Mouse (Mus musculus): ENCODE results near the gene Cpm. TPM values are rescaled to one million over a fixed set of nuclear protein-coding genes. Genes with fewer than 3 reads are reported as not detected.
"Not testable (repeated sequence)": the region's sequence is repeated elsewhere in the genome, so short reads cannot be mapped to it uniquely, and the experiment has no call there.

Cpm gene
- polyA plus RNA-seq, 1 experiment from 2014 or later, result 2.8 TPM

DNA sequence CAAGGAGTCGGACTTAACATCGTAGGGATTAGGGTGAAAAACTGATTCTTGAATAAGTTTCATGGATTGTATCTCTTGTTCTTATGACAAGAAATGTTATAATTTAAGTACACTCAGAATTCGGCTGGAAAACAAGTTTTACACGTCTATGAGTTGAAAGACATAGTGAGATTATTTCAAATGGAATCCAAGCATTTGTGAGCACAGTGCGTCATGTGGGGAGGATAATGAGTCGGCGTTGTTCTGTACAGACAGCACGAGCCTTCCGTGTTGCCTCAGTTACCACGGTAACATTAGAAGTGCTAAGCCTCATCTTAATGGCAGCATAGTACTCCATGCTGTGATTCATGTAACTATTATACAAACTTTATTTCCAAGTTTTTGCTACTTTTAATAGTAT lies 42.0 kb upstream of the Cpm start:
- no peak overlapping the region for H3K4me2 ChIP-seq
- 77% methylated on average over 10 of the region's 10 CpGs for WGBS
- no peak for ATAC-seq (ENCODE audit: low FRiP score, low read depth)

DNA sequence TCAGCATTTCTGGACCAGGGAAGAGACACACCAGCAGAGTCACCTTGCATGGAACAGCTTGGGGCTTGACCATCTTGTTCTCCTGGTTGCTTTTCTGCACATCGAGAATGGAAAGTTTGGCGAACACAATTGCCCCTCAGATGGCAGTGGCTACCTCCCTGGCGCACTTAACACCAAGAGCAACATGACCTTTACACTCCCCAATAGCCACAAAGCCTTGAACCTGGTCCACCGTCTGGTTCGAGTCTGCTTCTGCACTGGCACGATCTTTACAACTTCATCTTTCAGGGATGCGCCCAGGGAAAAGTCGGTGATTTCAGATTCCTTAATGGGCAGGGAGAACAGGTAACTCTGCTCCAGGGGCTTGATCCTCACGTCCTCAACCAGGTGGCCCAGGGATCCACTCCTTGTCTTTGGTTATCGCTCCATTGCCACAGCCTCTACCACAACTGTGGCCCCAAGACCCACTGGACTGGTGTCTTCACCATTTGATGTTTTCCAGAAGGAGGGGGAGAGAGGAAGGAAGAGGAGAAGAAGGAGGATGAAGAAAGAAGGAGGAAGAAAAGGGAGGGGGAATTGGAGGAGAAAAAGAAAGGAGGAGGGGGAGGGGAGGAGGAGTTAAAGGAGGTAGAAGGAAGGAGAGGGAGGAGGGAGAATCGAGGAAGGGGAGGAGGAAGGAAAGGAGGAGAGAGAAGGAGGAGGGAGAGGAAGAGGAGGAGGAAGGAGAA lies 40.7 kb upstream of the Cpm start:
- H3K4me2 ChIP-seq; ATAC-seq (ENCODE audit: low FRiP score, low read depth); H3K27me3 ChIP-seq; H3K9ac ChIP-seq; H3K4me1 ChIP-seq (replicated peaks); H3K36me3 ChIP-seq; H3K9me3 ChIP-seq; H3K27ac ChIP-seq (replicated peaks); H3K4me3 ChIP-seq: not testable (repeated sequence)
- WGBS, result 90% methylated on average over 11 of the region's 11 CpGs

More for the DNA sequence above, 42.0 kb upstream of the Cpm start:
- no peak overlapping the region for H3K27ac ChIP-seq (replicated peaks)
- H3K4me3 ChIP-seq, result no peak overlapping the region
- H3K27me3 ChIP-seq, result no peaks in the 10 kb centered on the region
- no peaks in the 10 kb centered on the region for H3K36me3 ChIP-seq
- no peak overlapping the region for H3K9ac ChIP-seq
- H3K9me3 ChIP-seq, result no peaks in the 10 kb centered on the region
- H3K4me1 ChIP-seq (replicated peaks), result no peaks in the 10 kb centered on the region

GRCm38 (mm10) chr10:117589144-117589940 lies 40.0 kb upstream of the Cpm start:
- Histone ChIP-seq H3K36me3 (no peaks in the 10 kb centered on the region), H3K27ac (replicated peaks) (no peak overlapping the region), H3K9me3 (no peaks in the 10 kb centered on the region), H3K4me1 (replicated peaks) (no peaks in the 10 kb centered on the region), H3K4me2 (no peak overlapping the region), H3K4me3 (no peak overlapping the region), H3K9ac (no peak overlapping the region), H3K27me3 (no peaks in the 10 kb centered on the region)
- no peak for ATAC-seq (ENCODE audit: low FRiP score, low read depth)
- WGBS, result 90% methylated on average over 8 of the region's 8 CpGs

DNA sequence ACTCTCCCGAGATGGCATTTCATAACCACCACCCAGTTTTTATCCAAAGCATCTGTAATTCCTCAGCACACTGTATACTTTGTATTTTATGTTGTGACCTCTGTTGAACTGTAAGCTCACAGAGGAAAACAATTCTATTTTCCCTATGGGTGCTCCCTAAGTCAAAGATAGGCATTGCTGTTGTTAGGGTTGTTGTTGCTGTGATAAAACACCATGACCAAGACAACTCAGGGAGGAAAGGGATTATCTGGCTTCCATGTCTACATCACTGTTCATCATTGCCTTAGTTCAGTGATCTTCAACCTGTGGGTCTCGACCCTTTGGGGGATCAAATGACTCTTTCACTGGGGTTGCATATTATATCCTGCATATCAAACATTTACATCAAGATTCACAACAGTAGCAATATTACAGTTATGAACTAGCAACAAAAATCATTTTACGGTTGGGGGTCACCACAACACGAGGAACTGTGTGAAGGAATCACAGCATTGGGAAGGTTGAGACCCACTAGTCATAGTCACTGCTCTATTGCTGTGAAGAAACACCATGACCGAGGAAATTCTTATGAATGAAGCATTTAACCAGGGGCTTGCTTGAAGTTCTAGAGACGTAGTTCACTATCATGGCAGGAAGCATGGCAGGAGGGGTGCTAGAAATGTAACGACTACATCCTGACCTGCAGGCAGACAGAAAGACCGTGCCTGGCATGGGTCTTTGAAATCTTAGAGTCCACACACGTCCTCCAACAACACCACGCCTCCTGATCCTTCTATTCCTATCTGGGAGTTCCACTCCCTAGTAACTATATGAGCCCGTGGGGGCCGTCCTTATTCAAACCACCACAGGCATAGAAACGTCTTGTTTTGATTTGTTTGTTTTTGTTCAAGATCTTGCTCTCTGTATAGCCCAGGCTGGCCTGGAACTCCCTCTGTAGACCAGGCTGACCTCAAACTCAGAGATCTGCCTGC lies 38.7 kb upstream of the Cpm start:
- Histone ChIP-seq H3K9me3 (no peaks in the 10 kb centered on the region), H3K36me3 (no peaks in the 10 kb centered on the region), H3K4me2 (no peak overlapping the region), H3K27me3 (no peaks in the 10 kb centered on the region), H3K4me1 (replicated peaks) (no peaks in the 10 kb centered on the region), H3K4me3 (no peak overlapping the region), H3K9ac (no peak overlapping the region), H3K27ac (replicated peaks) (no peak overlapping the region)
- ATAC-seq (ENCODE audit: low FRiP score, low read depth), result no peak
- 85% methylated on average over 13 of the region's 13 CpGs for WGBS

GRCm38 (mm10) chr10:117591766-117592165 lies 37.5 kb upstream of the Cpm start:
- ATAC-seq (ENCODE audit: low FRiP score, low read depth), result no peak

GRCm38 (mm10) chr10:117592306-117593040 lies 36.8 kb upstream of the Cpm start:
- Histone ChIP-seq H3K9ac (no peak overlapping the region), H3K4me2 (no peak overlapping the region), H3K9me3 (no peaks in the 10 kb centered on the region), H3K36me3 (no peaks in the 10 kb centered on the region), H3K4me3 (no peak overlapping the region), H3K27me3 (no peaks in the 10 kb centered on the region), H3K4me1 (replicated peaks) (no peaks in the 10 kb centered on the region), H3K27ac (replicated peaks) (no peak overlapping the region)
- ATAC-seq (ENCODE audit: low FRiP score, low read depth), result no peak
- WGBS, result 85% methylated on average over 7 of the region's 7 CpGs

More at GRCm38 (mm10) chr10:117591766-117592165, 37.5 kb upstream of the Cpm start:
- H3K36me3 ChIP-seq, result no peaks in the 10 kb centered on the region
- H3K27ac ChIP-seq (replicated peaks), result no peak overlapping the region
- no peaks in the 10 kb centered on the region for H3K27me3 ChIP-seq
- H3K9me3 ChIP-seq, result no peaks in the 10 kb centered on the region
- H3K9ac ChIP-seq, result no peak overlapping the region
- no peak overlapping the region for H3K4me2 ChIP-seq
- H3K4me1 ChIP-seq (replicated peaks), result no peaks in the 10 kb centered on the region
- WGBS, result 76% methylated on average over 9 of the region's 9 CpGs
- H3K4me3 ChIP-seq, result no peak overlapping the region

DNA sequence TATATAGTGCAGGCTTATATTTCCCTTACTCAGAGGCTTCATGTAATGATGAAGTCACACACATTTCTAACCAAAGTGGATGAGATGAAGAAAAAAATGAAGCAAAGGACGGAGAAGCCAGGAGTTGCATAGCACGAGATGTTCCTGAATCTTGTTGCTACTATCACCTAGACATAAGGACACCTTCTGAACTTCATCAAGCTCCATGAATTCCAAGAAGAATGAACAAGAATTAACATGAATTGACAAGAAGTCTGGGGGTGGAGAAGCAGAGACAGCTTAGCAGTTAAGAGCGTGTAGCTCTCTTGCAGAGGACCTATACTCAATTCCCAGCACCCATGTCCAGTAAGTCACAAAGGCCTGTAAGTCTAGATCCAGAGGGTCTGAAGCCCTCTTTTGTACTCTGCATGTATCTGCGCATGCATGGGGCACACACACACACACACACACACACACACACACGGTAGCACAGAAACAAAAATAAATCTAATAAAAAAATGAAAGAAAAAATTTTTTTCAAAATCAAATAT lies 36.2 kb upstream of the Cpm start:
- Histone ChIP-seq H3K9me3 (no peaks in the 10 kb centered on the region), H3K4me2 (no peak overlapping the region), H3K36me3 (no peaks in the 10 kb centered on the region), H3K4me1 (replicated peaks) (no peaks in the 10 kb centered on the region), H3K4me3 (no peak overlapping the region), H3K27me3 (no peaks in the 10 kb centered on the region), H3K9ac (no peak overlapping the region), H3K27ac (replicated peaks) (no peak overlapping the region)
- no peak for ATAC-seq (ENCODE audit: low FRiP score, low read depth)
- WGBS, result 94% methylated on average over 5 of the region's 5 CpGs

DNA sequence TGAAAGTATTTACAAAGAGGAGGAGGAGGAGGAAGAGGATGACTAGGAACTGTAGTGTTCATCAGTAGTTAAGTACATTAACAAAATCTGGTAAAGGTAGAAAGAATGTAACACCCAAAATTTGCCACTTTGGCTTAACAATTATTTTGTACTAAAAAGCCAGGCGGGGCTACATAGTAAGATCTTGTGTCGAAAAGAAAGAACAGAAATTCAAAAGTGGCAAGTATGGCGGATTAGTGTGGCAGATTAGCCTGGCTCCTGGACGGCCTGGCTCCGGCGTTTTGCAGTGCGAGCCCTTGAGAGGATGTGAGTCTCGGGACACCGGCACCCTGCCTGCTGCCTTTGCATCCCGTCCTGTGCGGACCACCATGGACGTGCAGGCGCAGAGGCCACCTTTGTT lies 35.4 kb upstream of the Cpm start:
- no peak overlapping the region for H3K27ac ChIP-seq (replicated peaks)
- no peaks in the 10 kb centered on the region for H3K36me3 ChIP-seq
- no peak for ATAC-seq (ENCODE audit: low FRiP score, low read depth)
- no peaks in the 10 kb centered on the region for H3K27me3 ChIP-seq
- no peaks in the 10 kb centered on the region for H3K9me3 ChIP-seq
- no peak overlapping the region for H3K4me2 ChIP-seq
- no peak overlapping the region for H3K4me3 ChIP-seq
- no peak overlapping the region for H3K9ac ChIP-seq
- no peaks in the 10 kb centered on the region for H3K4me1 ChIP-seq (replicated peaks)
- 94% methylated on average over 13 of the region's 13 CpGs for WGBS

DNA sequence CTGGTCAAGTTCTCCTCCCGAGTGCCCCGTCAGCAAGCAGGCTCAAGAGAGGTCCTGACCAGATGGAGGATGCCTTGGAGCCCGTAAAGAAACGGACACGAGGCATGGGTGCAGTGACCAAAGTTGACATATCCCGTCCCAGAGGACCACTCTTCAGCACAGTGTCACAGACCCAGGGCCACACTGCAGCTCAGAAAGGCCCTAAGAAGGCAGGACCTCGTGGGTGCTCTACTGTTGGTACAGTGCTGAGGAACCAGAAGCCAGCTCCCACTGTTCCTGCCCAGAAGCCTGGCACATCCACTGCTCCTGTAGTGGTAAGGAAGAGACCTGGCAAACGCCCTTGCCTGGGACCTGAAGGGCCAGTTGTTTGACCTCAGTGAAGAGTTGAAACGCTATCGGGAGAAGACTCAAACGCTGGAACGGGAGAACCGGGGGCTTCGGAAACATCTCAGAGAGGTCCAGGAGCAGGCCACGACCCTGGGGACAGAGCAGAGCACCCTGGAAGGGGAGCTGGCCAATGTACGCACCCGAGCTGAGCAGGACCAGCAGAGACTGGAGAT lies 34.9 kb upstream of the Cpm start:
- Histone ChIP-seq H3K36me3 (no peaks in the 10 kb centered on the region), H3K4me3 (no peak overlapping the region), H3K27me3 (no peaks in the 10 kb centered on the region), H3K9me3 (no peaks in the 10 kb centered on the region), H3K4me1 (replicated peaks) (no peaks in the 10 kb centered on the region), H3K27ac (replicated peaks) (no peak overlapping the region), H3K9ac (no peak overlapping the region), H3K4me2 (no peak overlapping the region)
- WGBS, result 93% methylated on average over 17 of the region's 17 CpGs
- no peak for ATAC-seq (ENCODE audit: low FRiP score, low read depth)

DNA sequence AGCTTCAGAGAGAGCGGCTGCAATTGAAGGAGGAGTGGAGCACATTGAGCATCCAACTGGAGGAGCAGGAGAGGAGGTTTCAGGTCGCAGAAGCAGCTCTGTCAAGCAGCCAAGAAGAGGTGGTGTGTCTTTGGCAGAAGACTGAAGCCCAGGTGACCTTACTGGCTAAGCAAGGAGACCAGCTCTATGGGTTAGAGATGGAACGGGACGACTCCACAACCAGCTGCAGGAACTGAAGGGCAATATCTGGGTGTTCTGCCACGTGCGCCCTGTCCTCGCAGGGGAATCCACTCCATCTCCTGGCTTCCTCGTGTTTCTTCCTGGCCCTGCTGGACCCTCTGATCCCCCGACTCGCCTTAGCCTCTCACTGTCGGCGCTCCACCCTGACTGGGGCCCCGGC lies 34.4 kb upstream of the Cpm start:
- Histone ChIP-seq H3K27me3 (no peaks in the 10 kb centered on the region), H3K9me3 (no peaks in the 10 kb centered on the region), H3K27ac (replicated peaks) (no peak overlapping the region), H3K4me3 (no peak overlapping the region), H3K4me2 (no peak overlapping the region), H3K4me1 (replicated peaks) (no peaks in the 10 kb centered on the region), H3K36me3 (no peaks in the 10 kb centered on the region), H3K9ac (no peak overlapping the region)
- 91% methylated on average over 13 of the region's 13 CpGs for WGBS
- no peak for ATAC-seq (ENCODE audit: low FRiP score, low read depth)
